Mouse (Mus musculus) lung, postnatal 0 days (tissue): ENCODE measurements around the gene Apol9b.

ENCODE experiments used
- CTCF ChIP-seq: IDR thresholded peaks from 2 replicates; pipeline ENCODE4 v1.5.1; 2016; ENCODE audit warnings: antibody characterized with exemption, mild to moderate bottlenecking
- EP300 ChIP-seq: IDR thresholded peaks from 2 replicates; pipeline ENCODE4 v1.6.1; 2016; ENCODE audit warnings: antibody characterized with exemption, mild to moderate bottlenecking, control low read depth

DNA sequence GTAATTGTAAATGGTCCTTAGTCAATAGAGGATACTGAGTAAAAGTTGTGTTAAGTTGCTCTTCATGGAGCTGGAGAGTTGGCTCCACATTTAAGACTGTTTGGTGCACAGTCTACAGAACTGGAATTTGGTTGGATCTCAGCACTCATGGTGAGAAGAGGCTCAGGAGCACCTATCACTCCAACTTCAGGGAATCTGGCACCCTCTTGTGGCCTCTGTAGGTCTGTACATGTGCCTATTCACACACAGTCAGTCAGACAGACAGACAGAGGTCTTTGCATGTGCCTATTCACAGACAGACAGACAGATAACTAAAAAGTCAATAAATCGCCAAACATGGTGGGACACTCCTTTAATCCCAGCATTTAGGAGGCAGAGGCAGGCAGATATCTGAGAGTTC lies 21.6 kb downstream of the Apol9b start:
- TF ChIP-seq CTCF, result peak; percentile 77
- TF ChIP-seq EP300, result no peak
